Mouse (Mus musculus): ENCODE measurements around the gene Zfp986.
"Not testable (repeated sequence)": the region's sequence is repeated elsewhere in the genome, so short reads cannot be mapped to it uniquely, and the experiment has no call there.

Zfp986 gene

DNA sequence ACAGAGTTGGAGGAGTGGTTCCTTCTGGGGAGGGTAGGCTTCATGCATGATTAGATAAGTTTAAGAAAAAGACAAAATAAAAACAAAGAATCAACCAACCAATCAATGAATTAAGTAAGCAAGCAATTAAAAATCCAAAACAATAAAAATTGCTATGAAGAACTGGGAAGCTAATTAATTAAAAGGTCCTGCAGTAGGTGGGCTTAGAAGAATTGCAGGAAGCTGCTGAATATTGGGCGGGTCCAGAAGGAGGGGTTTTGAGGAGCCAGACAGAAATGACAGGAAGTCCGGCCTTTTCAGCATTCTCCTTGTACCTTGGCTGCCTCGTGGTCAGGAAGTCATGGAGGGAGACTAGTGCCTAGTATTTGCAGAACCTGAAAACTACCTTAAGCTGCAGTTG is at the start of gene Zfp986:
Gene Zfp986 (plus strand): TSS at position 301 of the 400 bp plus-strand sequence.
- DNase-seq = not testable (repeated sequence)

GRCm38 (mm10) chr4:145819946-145820345 is 48.6 kb upstream of the Zfp986 start:
- DNase-seq = not testable (repeated sequence)

DNA sequence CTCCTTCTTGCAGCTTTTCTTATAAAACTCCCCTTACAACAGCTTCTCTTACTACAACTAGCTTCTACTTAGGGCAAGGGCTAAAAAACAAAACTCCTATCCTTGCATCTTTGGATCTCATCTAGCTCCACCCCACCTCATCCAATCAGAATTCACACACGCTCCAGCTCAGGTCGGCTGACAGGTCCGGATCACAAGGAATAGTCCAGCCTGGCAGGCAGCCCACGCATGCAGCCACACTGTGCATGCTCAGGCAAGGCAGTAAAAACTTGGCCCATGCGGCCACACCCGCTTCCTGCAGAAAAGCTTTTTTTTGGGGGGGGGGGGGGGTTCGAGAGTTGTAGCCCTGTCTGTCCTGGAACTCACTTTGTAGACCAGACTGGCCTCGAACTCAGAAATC is 43.0 kb upstream of the Zfp986 start:
- DNase-seq = not testable (repeated sequence)

DNA sequence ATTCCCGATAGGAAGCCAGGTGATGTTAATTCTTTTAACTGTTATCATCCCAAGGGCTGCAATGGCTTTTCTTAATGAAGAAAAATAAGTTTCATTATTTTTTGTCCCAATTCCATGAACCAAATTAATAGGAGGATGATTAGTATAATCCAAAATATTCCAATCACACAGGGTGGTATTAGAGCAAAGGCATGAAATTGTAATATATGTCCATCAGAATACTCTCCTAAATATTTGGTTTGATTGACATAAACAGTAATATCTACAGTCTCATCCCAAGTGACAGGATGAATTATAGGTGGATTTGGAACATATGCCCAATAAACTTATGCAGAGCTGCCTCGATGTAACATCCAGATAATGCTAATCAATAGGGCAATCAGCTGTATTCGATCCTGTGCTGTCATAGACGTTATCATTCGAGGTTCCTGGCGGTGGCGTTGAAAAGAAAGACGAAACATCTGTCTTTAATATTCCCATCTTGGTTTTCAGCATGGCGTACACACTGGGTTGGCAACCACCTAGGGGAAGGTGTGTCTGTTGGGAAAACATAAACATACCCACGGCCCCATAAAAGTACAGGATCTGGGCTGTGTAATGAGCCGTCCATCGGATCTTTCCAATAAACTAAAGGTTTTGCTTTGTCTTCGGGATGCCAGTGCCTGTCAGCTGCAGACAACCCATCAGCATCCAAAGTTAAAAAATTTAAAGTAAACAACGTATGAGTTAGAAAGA is 37.1 kb upstream of the Zfp986 start:
- DNase-seq = not testable (repeated sequence)

GRCm38 (mm10) chr4:145836300-145836862 is 32.2 kb upstream of the Zfp986 start:
- DNase-seq = not testable (repeated sequence)

GRCm38 (mm10) chr4:145836863-145837440 is 31.6 kb upstream of the Zfp986 start:
- DNase-seq = not testable (repeated sequence)

GRCm38 (mm10) chr4:145846793-145847192 is 21.8 kb upstream of the Zfp986 start:
- DNase-seq = not testable (repeated sequence)

GRCm38 (mm10) chr4:145848183-145848890 is 20.3 kb upstream of the Zfp986 start:
- DNase-seq = not testable (repeated sequence)

DNA sequence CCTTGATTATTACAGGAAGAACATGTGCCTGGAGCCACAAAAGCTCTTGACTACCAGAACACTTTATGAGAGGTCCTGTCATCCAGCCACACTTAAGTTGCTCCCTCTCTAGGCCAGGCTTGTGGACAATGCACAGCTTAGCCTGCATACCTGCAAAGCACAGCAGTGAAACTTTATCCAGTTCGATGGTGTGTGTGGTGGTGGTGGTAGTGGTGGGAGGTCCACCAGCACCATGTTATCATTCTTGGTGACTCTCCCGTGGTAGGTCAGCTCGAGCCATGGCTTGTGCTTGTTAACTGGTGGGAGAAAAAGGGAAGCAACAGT is 19.7 kb upstream of the Zfp986 start:
- DNase-seq = not testable (repeated sequence)

DNA sequence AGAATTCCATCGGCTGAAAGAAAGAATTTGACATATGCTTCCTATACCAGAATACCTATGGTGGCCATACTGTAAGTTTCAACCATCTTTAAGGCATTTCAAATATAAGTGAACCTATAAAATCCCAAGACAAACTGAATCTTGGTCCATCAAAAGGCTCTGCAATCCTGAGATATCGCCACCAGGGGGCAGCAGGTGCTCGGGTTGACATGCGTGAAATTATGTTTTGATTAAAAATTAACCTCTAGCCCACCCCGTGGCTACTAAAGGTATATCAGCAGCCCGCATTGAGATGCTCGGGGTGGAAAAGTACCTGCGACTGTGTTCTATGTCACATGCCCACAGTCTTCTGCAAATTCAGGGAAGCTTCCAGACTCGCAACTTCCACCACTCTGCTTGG is 17.2 kb upstream of the Zfp986 start:
- not testable (repeated sequence) for DNase-seq

DNA sequence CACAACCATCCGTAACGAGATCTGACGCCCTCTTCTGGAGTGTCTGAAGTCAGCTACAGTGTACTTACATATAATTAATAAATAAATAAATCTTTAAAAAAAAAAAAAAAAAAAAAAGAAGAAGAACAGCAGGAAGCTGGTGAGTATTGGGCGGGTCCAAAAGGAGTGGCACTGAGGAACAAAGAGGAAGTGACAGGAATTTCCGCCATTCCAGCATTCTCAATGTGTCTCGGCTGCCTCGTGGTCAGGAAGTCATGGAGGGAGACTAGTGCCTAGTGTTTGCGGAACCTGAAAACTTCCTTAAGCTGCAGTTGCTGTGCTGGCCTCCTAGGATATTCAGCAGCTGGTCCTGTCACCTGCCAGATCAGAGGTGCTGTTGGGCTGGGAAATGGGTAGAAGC is 4.7 kb upstream of the Zfp986 start:
- not testable (repeated sequence) for DNase-seq

Measured in right cerebral cortex, adult 18-20 months (tissue).